Mouse (Mus musculus) neural tube, embryonic 10.5 days (tissue): Measurements from ENCODE around the gene Grm6.

Source experiments
- DNase-seq: peaks from one replicate; pipeline ENCODE4 v3.0.0-alpha.2; 2017; ENCODE audit warnings: low spot score; ENCODE audit errors: extremely low spot score

Gene Grm6

GRCm38 (mm10) chr11:50850177-50850735 is at the start of gene Grm6:
Gene Grm6, plus strand, starts transcription at chr11:50850685.
- DNase-seq, result no peak

GRCm38 (mm10) chr11:50814233-50814632 is 36.3 kb upstream of the Grm6 start:
- no peak for DNase-seq

- DNase-seq, result no peak
These were observed 24.3 kb upstream of the Grm6 start for GRCm38 (mm10) chr11:50826214-50826613.

- DNase-seq, result peak; percentile 88
These were observed 23.2 kb upstream of the Grm6 start, which contains the start of gene Zfp354c for GRCm38 (mm10) chr11:50827010-50827953. Gene Zfp354c, minus strand, starts transcription at chr11:50827724.

GRCm38 (mm10) chr11:50835727-50836126 is 14.8 kb upstream of the Grm6 start:
- no peak for DNase-seq

GRCm38 (mm10) chr11:50841023-50841735 is 9.3 kb upstream of the Grm6 start, which contains the start of gene Zfp879:
Gene Zfp879, minus strand, starts transcription at chr11:50841552.
- DNase-seq, result peak; percentile 93

GRCm38 (mm10) chr11:50845951-50846350 is 4.5 kb upstream of the Grm6 start:
- no peak for DNase-seq

- no peak for DNase-seq
These were observed 3.4 kb upstream of the Grm6 start for GRCm38 (mm10) chr11:50847047-50847446.

GRCm38 (mm10) chr11:50848520-50849137 is 1.9 kb upstream of the Grm6 start:
- DNase-seq, result no peak

- no peak for DNase-seq
These were observed 1.2 kb upstream of the Grm6 start for GRCm38 (mm10) chr11:50849310-50849709.

- DNase-seq, result peak; percentile 52
These were observed 610 bp downstream of the Grm6 start for GRCm38 (mm10) chr11:50850989-50851601.

- DNase-seq, result no peak
These were observed 28.2 kb downstream of the Grm6 start for GRCm38 (mm10) chr11:50878641-50879040.

- DNase-seq, result no peak
These were observed 33.3 kb downstream of the Grm6 start for GRCm38 (mm10) chr11:50883756-50884155.

- no peak for DNase-seq
These were observed 35.9 kb downstream of the Grm6 start for GRCm38 (mm10) chr11:50886231-50886932.

- no peak for DNase-seq
These were observed 36.4 kb downstream of the Grm6 start for GRCm38 (mm10) chr11:50886933-50887293.

- peak; percentile 84 for DNase-seq
These were observed 37.1 kb downstream of the Grm6 start, which contains the start of gene Zfp454 for GRCm38 (mm10) chr11:50887390-50888128. Gene Zfp454, minus strand, starts transcription at chr11:50887651.

GRCm38 (mm10) chr11:50892441-50892840 is 42.0 kb downstream of the Grm6 start:
- no peak for DNase-seq

- no peak for DNase-seq
These were observed 46.9 kb downstream of the Grm6 start for GRCm38 (mm10) chr11:50897359-50897758.

- no peak for DNase-seq
These were observed 57.7 kb downstream of the Grm6 start for GRCm38 (mm10) chr11:50908136-50908535.

GRCm38 (mm10) chr11:50913301-50913700 is 62.8 kb downstream of the Grm6 start:
- no peak for DNase-seq
